Mouse (Mus musculus): ENCODE data around the gene Arhgap19. TPM values are rescaled to one million over a fixed set of nuclear protein-coding genes. Genes with fewer than 3 reads are reported as not detected.

Gene Arhgap19
- polyA plus RNA-seq, 1 experiment = 80.1 TPM

DNA sequence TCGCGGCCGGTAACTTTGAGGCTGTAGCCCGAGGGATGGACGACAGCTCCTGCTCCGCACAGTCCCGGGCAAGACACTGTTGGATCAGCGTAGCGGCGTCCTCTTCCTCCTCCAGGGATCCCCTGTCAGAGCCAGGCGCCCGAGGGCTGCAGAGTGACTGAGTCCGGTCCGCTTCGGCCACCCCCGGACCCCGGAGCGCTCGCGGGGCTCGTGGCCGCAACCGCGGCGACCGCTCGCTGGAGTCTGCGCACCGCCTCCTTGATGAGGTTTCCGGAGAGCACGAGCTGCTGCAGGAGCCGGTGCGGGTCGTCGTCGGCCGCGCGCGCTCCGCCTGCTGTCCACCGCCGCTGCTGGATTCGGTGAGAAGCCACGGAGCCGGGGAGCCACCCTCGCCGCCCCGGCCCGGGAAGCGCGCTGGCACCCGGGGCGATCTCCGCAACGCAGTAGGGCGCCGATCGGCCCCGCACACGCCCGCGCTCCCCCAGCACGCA, 45.3 kb upstream of the Arhgap19 start:
- Histone ChIP-seq H3K4me3 (ENCODE audit: low read depth, low read length) (peak overlapping the region; percentile 69), H3K9me3 (replicated peaks; ENCODE audit: control insufficient read depth, insufficient read depth, low read length, poor library complexity, severe bottlenecking) (no peaks in the 10 kb centered on the region), H3K9ac (ENCODE audit: low read depth, poor library complexity, severe bottlenecking) (peak overlapping the region; percentile 68), H3K4me1 (ENCODE audit: control insufficient read depth, insufficient read depth, low read length) (peaks cover 6% of the 10 kb centered on the region), H3K27me3 (ENCODE audit: control insufficient read depth, insufficient read depth, low read length, poor library complexity, severe bottlenecking) (peaks cover 2% of the 10 kb centered on the region; the same call in 1 of the 2 replicates), H3K27ac (ENCODE audit: insufficient read depth, low read length) (no peak overlapping the region), H3K36me3 (ENCODE audit: control insufficient read depth, insufficient read depth, low read length, poor library complexity, severe bottlenecking) (no peaks in the 10 kb centered on the region)
- no peak for TF ChIP-seq CTCF (IDR thresholded peaks at IDR 0.05; ENCODE audit: low read depth, low read length)
- TF ChIP-seq EP300 (IDR thresholded peaks at IDR 0.05; ENCODE audit: insufficient read depth, low read depth, low read length) = no peak
- TF ChIP-seq POLR2A (IDR thresholded peaks at IDR 0.05; ENCODE audit: insufficient read depth, low read length) = no peak

DNA sequence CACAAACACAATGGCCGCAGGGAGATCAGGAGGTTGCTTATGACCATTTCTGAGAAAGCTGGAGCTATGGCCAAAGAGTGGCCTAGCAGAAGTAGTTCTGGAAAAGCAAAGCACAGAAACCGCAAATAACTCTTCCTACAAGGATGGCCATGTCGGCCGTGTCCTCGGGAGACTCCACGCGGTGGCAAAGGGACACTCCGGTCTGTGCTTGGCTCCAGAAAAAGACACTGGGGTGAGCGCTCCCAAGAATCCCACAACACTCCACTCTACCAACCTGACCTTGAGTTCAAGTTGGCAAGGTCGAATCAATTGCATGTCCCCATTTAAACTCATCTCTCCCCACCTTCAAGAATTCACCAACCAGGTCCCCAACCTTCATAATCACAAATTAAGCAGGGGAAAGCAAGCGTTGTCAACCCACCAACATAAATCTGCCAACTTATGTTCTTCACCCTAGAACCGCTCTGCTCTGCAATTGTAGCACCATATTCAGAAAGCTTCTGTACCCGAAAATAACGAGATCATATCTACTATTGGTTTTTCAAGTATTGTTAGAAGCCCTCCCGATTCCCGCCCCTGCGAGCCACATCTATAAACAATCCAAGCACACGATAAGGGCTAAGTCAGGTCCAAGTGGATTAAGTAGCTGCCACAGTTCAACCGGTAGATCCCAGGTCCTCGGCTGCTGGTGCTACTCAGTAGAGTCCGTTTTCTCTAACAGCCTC, 44.7 kb upstream of the Arhgap19 start:
- peak overlapping the region; percentile 69 for H3K4me3 ChIP-seq (ENCODE audit: low read depth, low read length)
- H3K9me3 ChIP-seq (replicated peaks; ENCODE audit: control insufficient read depth, insufficient read depth, low read length, poor library complexity, severe bottlenecking) = no peaks in the 10 kb centered on the region
- no peaks in the 10 kb centered on the region for H3K36me3 ChIP-seq (ENCODE audit: control insufficient read depth, insufficient read depth, low read length, poor library complexity, severe bottlenecking)
- peaks cover 2% of the 10 kb centered on the region; the same call in 1 of the 2 replicates for H3K27me3 ChIP-seq (ENCODE audit: control insufficient read depth, insufficient read depth, low read length, poor library complexity, severe bottlenecking)
- H3K9ac ChIP-seq (ENCODE audit: low read depth, poor library complexity, severe bottlenecking) = peak overlapping the region; percentile 68
- peaks cover 6% of the 10 kb centered on the region for H3K4me1 ChIP-seq (ENCODE audit: control insufficient read depth, insufficient read depth, low read length)
- no peak overlapping the region for H3K27ac ChIP-seq (ENCODE audit: insufficient read depth, low read length)
- TF ChIP-seq POLR2A (IDR thresholded peaks at IDR 0.05; ENCODE audit: insufficient read depth, low read length) = no peak
- TF ChIP-seq EP300 (IDR thresholded peaks at IDR 0.05; ENCODE audit: insufficient read depth, low read depth, low read length) = no peak
- TF ChIP-seq CTCF (IDR thresholded peaks at IDR 0.05; ENCODE audit: low read depth, low read length) = no peak

DNA sequence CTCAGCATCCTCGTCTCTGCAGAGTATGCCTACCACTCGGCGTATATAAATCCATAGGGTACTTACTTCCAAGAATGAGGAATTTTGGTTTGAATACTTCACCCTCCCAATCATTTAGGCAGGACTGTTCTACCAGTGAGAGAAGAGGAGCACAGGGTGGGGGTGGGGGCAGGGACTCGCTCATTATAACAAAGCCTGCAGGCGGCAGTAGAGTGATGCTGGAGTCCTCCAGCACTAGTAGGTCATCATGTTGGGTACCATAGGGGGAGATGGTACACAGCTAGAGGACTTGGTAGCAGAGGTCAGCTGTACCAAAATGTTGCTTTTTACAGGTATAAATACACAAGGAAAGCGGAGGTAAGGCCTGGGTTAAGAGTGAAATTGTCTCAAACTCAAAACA, 42.5 kb upstream of the Arhgap19 start:
- H3K9ac ChIP-seq (ENCODE audit: low read depth, poor library complexity, severe bottlenecking) = no peak overlapping the region
- H3K4me3 ChIP-seq (ENCODE audit: low read depth, low read length) = no peak overlapping the region
- no peaks in the 10 kb centered on the region for H3K4me1 ChIP-seq (ENCODE audit: control insufficient read depth, insufficient read depth, low read length)
- no peak overlapping the region for H3K27ac ChIP-seq (ENCODE audit: insufficient read depth, low read length)
- TF ChIP-seq CTCF (IDR thresholded peaks at IDR 0.05; ENCODE audit: low read depth, low read length) = peak; percentile 50
- no peak for TF ChIP-seq EP300 (IDR thresholded peaks at IDR 0.05; ENCODE audit: insufficient read depth, low read depth, low read length)
- no peak for TF ChIP-seq POLR2A (IDR thresholded peaks at IDR 0.05; ENCODE audit: insufficient read depth, low read length)
- H3K36me3 ChIP-seq (ENCODE audit: control insufficient read depth, insufficient read depth, low read length, poor library complexity, severe bottlenecking) = no peaks in the 10 kb centered on the region
- no peaks in the 10 kb centered on the region for H3K9me3 ChIP-seq (replicated peaks; ENCODE audit: control insufficient read depth, insufficient read depth, low read length, poor library complexity, severe bottlenecking)
- H3K27me3 ChIP-seq (ENCODE audit: control insufficient read depth, insufficient read depth, low read length, poor library complexity, severe bottlenecking) = peaks cover 2% of the 10 kb centered on the region; the same call in 1 of the 2 replicates

DNA sequence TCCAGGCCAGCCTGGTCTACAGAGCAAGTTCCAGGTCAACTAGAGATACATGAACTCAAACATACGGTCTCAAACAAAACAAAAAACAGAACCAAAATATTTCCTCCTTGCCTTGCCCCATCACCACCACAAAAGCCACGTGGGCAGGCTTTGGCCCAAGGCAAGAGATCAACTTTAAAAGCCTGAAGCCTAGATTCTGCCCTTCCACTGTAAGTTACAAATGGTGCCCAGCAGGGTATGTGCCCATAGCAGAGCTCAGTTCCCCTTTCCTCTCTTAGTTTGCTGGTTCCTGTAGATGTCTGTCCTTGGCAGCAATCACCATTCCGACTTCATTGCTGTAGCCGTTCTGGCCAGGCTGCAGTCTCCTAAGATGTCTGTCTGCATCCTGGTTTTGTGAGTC, 40.9 kb upstream of the Arhgap19 start:
- peaks cover 2% of the 10 kb centered on the region; the same call in 1 of the 2 replicates for H3K27me3 ChIP-seq (ENCODE audit: control insufficient read depth, insufficient read depth, low read length, poor library complexity, severe bottlenecking)
- no peak for TF ChIP-seq EP300 (IDR thresholded peaks at IDR 0.05; ENCODE audit: insufficient read depth, low read depth, low read length)
- TF ChIP-seq CTCF (IDR thresholded peaks at IDR 0.05; ENCODE audit: low read depth, low read length) = no peak
- TF ChIP-seq POLR2A (IDR thresholded peaks at IDR 0.05; ENCODE audit: insufficient read depth, low read length) = no peak
- H3K9ac ChIP-seq (ENCODE audit: low read depth, poor library complexity, severe bottlenecking) = no peak overlapping the region
- no peak overlapping the region for H3K4me3 ChIP-seq (ENCODE audit: low read depth, low read length)
- no peak overlapping the region for H3K27ac ChIP-seq (ENCODE audit: insufficient read depth, low read length)
- no peaks in the 10 kb centered on the region for H3K9me3 ChIP-seq (replicated peaks; ENCODE audit: control insufficient read depth, insufficient read depth, low read length, poor library complexity, severe bottlenecking)
- H3K4me1 ChIP-seq (ENCODE audit: control insufficient read depth, insufficient read depth, low read length) = no peaks in the 10 kb centered on the region
- H3K36me3 ChIP-seq (ENCODE audit: control insufficient read depth, insufficient read depth, low read length, poor library complexity, severe bottlenecking) = no peaks in the 10 kb centered on the region

DNA sequence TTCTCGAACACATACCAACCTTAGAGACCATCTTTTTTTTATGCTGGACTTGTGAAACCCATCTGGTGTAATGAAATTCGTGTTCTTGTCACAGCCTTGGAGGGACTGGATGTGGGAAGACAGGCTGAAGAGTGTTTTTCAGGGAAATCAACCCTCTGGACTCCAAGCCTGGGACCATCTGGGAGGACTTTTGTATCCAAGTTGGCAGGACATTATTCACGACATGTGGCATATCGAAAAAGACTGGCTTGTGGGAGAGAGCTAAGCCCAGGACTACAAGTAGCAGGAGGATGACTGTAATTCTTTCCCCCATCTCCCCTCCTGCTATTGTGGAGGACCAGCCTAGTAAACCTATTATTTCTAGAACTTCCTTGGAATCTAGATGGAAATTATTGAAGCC, 40.3 kb upstream of the Arhgap19 start:
- peaks cover 2% of the 10 kb centered on the region; the same call in 1 of the 2 replicates for H3K27me3 ChIP-seq (ENCODE audit: control insufficient read depth, insufficient read depth, low read length, poor library complexity, severe bottlenecking)
- no peak for TF ChIP-seq POLR2A (IDR thresholded peaks at IDR 0.05; ENCODE audit: insufficient read depth, low read length)
- no peaks in the 10 kb centered on the region for H3K4me1 ChIP-seq (ENCODE audit: control insufficient read depth, insufficient read depth, low read length)
- no peaks in the 10 kb centered on the region for H3K9me3 ChIP-seq (replicated peaks; ENCODE audit: control insufficient read depth, insufficient read depth, low read length, poor library complexity, severe bottlenecking)
- no peaks in the 10 kb centered on the region for H3K36me3 ChIP-seq (ENCODE audit: control insufficient read depth, insufficient read depth, low read length, poor library complexity, severe bottlenecking)
- H3K9ac ChIP-seq (ENCODE audit: low read depth, poor library complexity, severe bottlenecking) = no peak overlapping the region
- no peak overlapping the region for H3K4me3 ChIP-seq (ENCODE audit: low read depth, low read length)
- H3K27ac ChIP-seq (ENCODE audit: insufficient read depth, low read length) = no peak overlapping the region

DNA sequence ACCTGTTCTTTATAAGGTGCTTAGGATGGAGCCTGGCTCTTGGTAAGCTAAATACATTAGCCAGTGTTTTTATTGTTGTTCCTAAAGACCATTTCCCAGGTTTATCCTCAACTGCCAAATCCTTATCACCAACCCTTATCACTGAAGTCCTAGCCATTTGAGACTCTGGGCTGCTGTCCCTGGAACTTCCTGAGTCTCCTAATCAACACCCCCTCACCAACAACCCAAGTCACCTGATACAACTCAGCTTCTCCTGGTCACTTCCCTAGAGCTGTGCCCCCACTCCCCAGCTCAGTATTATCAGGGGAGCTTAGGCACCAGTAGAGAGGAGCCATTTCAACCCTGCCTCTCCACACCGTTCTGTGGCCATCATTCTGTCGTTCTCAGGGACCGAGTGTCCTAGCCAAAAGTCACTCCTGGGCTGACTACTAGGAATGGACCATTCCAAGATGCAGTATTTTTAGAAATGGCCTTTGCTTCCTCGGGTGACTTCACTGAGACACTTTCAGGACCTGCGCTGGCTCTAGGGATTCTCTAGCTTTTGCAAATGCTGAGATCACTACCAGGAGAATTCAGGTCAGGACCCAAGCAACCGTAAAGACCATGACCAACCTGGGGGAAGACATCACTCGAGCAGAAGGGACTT, 39.4 kb upstream of the Arhgap19 start:
- no peaks in the 10 kb centered on the region for H3K9me3 ChIP-seq (replicated peaks; ENCODE audit: control insufficient read depth, insufficient read depth, low read length, poor library complexity, severe bottlenecking)

More for the DNA sequence above, 39.4 kb upstream of the Arhgap19 start:
- no peak overlapping the region for H3K9ac ChIP-seq (ENCODE audit: low read depth, poor library complexity, severe bottlenecking)
- no peaks in the 10 kb centered on the region for H3K4me1 ChIP-seq (ENCODE audit: control insufficient read depth, insufficient read depth, low read length)
- no peaks in the 10 kb centered on the region for H3K36me3 ChIP-seq (ENCODE audit: control insufficient read depth, insufficient read depth, low read length, poor library complexity, severe bottlenecking)
- no peak overlapping the region for H3K27ac ChIP-seq (ENCODE audit: insufficient read depth, low read length)
- H3K4me3 ChIP-seq (ENCODE audit: low read depth, low read length) = no peak overlapping the region
- peaks cover 2% of the 10 kb centered on the region; the same call in 1 of the 2 replicates for H3K27me3 ChIP-seq (ENCODE audit: control insufficient read depth, insufficient read depth, low read length, poor library complexity, severe bottlenecking)
- TF ChIP-seq POLR2A (IDR thresholded peaks at IDR 0.05; ENCODE audit: insufficient read depth, low read length) (no peak), EP300 (IDR thresholded peaks at IDR 0.05; ENCODE audit: insufficient read depth, low read depth, low read length) (no peak), CTCF (IDR thresholded peaks at IDR 0.05; ENCODE audit: low read depth, low read length) (no peak)
